Mouse (Mus musculus) liver, postnatal 0 days (tissue): Measurements from ENCODE around the gene Osbpl11.

Source experiments
- CTCF ChIP-seq: sonication (generic); IDR thresholded peaks from 2 replicates; pipeline ENCODE4 v1.5.1; 2016; ENCODE audit warnings: antibody characterized with exemption, low read depth
- EP300 ChIP-seq: IDR thresholded peaks from 2 replicates; pipeline ENCODE4 v1.6.1; 2016; ENCODE audit warnings: antibody characterized with exemption, low read depth, mild to moderate bottlenecking

DNA sequence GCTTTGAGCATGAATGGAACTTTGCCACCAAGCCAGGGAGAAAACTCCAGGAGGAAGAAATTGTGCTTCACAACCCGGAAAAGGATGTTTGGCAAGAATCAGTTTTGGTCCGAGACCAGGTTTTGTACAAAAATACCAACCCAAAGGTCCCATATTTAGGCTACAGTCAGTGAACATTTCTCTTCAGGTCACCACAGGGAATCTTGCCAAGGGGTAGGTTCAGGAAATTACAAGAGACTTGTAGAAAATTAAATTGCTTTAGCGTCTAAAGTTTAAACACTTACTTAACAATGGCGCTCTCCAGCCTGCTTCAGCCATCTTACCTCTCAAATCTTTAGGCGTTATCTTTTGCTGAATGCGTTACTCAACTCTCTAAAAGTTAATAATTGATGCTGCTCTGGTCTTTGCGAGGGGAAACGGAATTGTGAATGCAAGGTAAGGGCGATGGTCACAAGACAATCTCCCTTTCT is 65.8 kb downstream of the Osbpl11 start:
- TF ChIP-seq CTCF: no peak
- TF ChIP-seq EP300: no peak
